Mouse (Mus musculus) heart, adult 8-10 months (tissue): ENCODE measurements around the gene Trpv2. TPM values are rescaled to one million over a fixed set of nuclear protein-coding genes. Genes with fewer than 3 reads are reported as not detected.

ENCODE experiments used
- DNase-seq: peaks from one replicate; pipeline ENCODE4 v3.0.0; 2022; ENCODE audit warnings: low spot score
- total RNA-seq, 4 experiments: library from RNA; stranded (reverse); gene quantifications; 2 replicates each; pipeline ENCODE4 v1.2.4; 2022

The Trpv2 gene
- total RNA-seq, 4 experiments from 2014 or later: 1.6 to 4.1 (median 1.8) TPM

DNA sequence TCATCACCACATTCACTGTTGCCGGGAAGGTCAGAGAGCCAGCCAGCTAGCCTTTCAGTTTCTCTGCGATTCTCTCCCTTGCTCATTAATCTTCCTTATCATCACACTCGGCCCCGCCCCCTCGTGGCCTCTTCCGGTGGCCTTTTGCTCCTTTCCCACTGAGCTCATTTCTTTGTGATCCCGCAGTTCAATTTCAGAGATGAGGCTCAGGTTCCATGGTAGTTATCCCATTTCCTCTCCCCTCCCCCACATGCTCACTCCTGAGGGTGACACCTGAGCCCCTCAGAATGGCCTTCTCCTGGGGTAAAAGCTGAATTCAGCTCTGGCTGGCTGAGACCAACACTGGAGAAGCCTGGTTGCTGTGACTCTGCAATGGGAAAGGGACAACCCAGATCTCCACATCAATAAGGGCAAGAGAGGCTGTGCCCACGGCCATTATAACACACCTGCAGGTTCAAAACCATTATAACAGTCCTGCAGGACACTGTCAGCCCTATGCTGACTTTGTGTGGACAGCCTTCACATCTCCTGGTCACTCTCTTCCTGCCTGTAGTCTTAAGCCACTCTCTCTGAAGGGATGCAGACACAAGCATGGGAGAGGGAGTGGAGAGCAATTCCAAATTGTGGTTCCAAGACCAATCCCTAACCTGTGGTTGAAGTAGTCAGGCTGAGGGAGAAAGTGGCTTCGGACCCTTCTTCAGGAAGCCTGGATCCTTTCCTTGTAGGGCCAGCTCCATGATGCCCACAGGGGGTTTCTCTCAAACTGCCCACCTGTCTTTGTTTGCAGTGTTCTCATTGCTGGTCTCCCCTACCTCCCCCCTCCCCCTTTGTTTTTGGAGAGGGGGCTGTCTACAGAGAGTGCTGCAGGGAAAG is 55.3 kb downstream of the Trpv2 start:
- DNase-seq: no peak

DNA sequence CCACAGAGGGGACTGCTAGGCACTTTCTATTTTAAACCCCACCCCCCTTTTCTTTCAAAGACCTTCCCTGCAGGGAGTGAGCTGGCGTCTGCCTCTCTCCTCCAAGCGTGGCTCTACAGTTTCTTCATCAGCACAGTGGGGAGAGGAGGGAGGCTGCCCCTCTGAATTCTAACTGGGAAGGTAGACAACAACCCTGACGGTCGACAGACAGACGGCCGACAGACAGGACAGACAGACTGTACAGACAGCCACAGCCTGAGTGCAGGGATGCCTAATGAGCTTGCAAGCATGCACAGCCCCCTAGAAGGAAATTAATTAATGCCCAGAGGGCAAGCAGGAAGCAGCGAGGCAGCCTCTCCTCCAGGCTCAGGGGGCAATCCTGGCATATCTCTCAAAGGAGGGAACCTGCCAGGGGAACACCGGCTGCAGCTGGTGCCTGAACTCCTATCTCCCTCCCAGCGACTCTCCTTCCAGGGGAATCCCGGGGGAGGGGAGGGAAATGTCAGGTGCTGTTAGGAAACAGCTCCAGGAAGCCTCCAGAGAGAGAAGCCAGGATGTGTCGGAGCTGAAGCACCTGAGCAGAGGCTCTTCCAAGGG is 56.0 kb downstream of the Trpv2 start:
- no peak for DNase-seq

DNA sequence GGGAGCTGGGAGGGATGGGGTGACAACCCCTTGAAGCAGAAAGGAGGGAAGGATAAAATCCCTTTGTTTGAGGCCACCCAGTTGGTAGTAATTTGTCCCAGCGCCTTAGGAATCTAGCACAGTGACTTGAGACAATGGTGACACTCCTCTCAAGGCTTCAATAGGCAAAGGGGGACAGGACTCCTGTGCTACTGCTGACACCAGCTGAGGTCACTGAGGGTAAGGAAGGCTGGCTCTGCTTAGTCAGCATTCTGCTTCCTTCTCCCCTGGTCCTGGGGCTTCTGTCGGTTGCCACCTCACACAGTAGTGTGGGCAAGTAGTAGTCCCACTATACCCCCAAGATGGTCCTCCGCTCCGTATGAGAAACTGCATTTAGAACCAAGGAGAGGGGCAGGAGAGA is 56.9 kb downstream of the Trpv2 start:
- DNase-seq: no peak

DNA sequence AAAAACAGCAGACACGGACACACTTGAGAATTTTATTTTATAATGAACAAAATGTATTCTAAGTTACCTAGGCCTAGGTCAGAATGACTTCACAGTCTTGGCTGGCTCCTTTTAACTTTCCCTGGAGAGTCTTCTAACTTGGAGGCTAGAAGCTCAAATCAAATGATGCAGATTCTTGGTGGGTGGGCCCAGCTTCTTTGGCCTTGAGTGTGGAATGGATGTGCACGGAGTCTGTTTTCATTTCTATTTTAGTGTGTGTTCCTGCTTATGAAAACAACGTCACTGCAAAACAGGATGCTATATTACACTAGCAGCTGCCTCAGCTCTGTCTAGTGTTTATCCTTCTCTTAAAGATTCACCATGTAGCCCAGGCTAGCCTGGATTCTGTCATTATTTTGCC is 61.1 kb downstream of the Trpv2 start:
- DNase-seq: no peak

DNA sequence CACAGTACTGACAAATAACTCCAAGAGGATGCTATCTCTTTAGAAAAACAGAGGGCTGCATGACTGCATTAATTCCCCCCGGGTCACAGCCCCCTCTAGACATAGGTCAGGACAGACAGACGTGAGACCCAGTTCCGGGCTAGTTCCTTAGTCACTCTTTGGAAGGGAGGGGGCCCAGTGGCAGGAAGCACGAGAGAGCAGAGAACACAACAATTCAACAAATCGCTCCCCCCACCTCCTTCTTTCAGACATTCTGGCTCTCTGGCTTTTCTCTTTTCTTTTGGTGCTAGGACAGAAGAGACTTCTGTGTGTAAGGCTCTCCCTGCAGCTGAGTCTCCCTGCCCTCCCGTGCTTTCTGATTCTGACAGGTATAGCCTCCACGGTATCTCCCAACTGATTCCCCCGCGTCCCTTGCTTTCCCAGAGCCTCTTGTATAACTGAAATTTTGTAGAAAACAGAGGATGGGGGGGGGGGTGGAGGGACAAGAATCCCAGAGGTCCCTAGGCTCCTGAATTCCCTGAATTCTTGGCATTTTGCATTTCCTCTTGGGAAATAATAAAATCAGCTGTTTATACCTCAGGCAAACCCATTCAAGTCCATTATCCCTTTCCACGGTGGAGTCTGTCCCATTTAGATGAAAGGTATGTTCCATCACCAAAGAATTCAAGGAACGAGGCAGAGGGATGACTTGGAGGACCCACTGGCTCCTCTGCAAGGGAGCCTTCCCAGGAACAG is 62.0 kb downstream of the Trpv2 start:
- no peak for DNase-seq

DNA sequence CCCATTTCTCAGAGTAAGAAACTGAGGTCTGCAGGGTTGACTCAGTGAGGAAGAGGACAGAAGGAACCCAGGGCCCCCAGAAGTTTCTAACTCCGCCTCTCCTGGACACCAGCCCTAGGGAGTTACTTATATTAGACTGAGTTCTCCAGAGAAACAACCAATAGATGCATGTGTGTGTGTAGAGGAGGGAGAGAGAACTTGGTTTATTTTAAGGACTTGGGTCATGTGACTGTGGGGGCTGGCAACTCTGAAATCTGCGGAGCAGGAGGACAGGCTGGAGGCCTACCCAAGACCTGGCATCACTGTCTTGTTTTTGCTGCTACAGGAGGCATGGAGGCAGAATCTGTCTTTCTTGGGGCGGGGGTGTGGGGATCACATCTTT is 62.5 kb downstream of the Trpv2 start:
- DNase-seq: peak; percentile 58

DNA sequence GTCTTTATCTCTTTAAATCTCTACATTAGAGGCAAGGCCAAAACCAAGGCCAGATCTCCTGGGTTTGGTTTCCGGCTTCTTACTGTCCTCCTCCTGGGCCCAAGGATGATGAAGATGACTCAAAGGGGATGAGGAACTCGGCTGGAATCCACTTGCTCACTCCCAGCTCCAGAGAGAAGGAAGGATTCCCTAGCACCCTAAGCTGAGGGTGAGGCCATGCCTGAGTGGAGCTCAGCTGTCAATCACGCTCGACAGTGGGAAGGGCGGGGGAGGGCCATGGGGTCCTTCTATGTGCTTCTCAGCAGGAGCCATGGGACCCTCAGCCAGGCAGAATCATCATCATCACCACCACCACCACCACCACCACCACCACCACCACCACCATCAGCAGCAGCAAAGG is 63.1 kb downstream of the Trpv2 start:
- no peak for DNase-seq

DNA sequence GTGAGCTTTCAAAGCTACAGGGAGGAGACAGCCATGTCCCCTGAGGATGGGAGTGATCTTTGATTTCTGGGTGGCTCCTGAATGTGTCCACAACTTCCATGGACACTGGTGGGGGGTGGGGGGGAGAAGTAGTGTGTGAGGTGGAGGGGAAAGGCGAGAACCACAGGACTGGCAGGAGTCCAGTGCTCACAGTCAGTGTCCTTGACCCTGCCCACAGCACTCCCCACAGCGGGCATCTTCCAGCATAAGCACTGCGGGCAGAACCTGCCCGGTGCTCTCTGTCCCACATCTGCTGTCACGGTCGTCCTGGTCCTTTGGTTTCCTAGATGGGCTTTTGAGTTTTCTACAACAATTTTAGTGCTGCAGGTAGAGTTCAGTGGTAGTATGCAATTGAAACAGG is 63.5 kb downstream of the Trpv2 start:
- DNase-seq: no peak

DNA sequence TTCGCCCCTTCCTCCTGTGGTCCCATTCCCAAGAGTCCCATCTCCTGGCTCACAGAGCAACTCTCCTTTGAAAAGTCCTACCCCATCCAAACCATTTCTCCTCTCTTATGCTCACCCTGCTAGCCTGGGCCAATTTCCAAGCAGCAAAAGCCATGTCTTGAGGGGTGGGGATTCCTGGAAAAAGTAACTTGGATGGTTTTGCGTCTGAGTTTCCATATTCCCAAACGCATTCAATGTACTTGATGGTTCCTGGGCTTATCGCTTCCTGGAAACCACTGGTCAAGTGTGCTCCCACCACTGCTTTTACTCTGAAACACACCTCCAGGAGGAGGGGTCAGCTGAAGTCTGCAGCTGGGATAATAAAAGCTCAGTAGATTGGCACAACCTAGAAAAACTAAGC is 64.1 kb downstream of the Trpv2 start:
- DNase-seq: no peak

DNA sequence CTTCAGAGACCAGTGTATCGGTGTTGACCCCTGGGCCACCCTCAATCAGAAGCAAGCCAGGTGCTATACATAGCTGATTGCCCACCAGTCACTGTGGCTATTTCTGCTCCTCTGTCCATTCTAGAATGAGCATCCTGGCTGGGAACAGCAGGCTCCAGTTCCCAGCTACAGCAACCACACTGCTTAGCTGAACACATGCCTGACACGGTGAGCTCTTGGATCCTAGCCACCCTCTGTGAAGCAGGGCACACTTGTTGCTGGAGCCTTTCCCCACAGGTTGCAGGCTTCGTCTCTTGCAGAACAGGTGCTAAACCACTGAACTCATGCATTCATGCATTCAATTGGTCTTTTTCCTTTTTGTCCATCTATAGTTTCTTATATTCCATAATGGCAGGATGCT is 66.1 kb downstream of the Trpv2 start:
- DNase-seq: no peak

DNA sequence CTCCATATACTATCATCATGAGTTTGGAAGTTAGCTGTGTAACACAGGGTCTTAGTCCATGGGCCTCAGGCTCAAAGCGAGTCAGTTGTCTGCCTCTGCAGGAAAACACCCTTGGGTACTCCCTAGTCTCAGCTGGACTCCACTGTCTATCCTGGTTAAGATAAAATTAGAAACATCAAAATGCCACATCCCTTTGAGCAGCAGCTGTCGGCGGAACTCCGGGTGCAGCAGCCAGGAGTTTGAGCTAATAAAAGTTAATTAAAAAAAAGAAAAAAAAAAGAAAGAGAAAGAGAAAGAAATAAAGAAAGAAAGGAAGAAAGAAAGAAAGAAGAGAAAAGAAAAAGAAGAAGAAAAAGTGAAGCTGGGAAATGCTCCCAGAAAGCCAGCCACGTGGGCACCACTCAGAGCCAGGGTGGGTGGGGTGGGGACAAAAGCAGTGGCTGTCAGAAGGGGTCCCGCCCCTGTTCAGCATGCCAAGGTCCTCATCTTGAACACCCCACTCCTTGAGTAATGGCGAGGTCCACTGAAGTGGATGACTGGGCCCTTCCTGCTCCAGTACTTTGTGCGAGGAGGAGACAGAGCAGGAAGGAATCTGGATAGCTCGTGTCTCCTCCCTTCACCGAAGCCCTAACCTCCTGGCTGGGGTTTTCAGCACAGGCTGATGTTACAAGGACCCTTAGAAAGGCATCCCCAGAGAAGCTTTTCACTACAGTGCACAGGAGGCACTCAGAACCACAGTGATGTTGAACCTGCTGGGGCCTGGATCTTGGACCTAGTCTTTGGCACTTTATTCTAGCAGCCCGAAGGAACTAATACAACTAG is 67.9 kb downstream of the Trpv2 start:
- DNase-seq: no peak

DNA sequence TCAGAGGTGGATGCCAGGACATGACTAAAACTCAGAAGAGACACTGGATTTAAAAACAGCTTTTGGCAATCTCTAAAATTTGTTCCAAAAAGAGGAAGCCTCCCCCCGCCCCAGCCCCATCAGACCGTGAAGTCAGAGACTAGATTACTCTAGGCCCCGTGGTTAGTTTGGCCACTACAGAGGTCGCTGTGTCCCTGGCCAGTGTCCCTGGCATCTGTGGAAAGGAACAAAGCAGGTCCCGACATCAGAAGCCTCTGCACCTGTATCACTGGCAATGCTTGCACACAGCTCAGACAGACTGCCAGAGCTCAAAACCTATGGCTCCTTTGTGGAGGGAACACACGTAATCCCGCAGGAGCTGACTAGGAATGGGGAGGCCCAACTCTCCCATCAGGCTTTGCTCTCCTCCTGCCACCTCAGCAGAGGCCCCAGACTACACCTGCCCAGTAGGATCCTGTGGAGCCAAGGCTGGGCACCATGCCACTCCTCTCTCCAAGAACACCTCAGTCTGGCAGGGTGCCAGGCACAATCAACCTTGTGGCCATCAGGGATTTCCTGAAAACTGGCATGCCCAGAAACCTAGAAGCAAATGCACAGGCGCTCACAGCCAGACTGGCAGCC is 68.8 kb downstream of the Trpv2 start:
- no peak for DNase-seq

DNA sequence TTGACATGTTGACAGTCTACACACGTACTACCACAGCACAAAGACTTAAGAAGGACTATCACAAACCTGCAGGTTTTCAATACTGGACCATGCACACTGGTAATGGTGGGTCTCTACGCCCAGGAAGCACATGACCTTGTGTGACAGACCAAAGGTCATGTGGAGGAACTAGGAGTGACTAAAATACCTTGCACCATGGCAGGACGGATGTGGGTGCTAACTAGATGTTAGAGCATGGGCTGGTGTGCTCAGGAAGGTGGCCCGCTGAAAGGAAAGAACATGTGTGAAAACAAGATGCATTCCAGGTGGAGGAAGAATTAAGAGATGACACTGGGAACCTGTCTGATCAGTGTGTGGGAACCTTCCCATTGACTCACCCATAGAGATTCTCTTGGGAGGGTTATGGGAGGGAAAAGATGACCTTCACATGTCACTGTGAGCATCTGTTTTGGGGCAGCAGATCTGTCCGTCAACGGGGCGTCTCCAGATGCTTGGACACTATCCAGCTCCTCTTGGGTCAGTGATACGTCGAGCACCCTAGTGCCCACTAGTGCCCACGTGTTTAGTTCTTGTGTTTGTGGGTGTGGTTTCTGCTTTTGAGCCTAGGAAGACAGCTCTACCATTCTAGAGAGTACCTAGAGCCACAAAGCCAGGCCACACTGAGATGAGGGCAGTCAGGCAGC is 69.5 kb downstream of the Trpv2 start:
- no peak for DNase-seq

DNA sequence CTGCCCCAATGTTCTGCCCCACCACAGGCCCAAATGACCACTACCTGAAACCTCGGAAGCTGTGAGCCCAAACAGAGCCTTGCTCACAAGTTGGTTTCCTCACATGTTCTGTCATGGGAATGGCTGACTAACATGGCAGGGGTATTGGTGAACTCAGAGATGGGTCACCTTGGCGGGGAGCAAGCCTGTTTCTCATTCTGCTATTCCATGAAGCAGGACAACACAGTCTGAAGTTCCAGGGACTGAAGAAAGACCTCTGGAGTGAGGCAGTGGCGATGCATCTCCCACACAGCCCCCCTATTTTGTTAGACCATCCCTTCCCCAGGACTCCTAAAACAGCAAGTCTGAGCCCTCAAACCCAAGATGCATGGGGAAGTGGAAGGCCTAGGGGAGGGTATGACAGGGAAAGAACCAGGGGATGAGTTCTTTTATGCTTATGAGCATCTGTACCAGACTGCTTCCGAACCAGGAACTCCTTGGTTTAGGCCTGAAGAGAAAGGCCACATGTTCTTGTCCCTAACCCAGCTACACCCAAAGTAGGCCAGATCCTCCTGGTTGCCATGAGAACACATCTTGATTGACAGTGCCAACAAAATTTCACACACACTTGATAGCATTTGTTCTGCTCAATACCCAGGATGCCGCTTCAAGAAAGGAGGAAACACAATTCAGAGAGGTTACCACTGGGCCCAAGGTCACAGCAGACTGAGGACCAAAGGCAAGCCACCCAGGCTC is 70.5 kb downstream of the Trpv2 start:
- no peak for DNase-seq

DNA sequence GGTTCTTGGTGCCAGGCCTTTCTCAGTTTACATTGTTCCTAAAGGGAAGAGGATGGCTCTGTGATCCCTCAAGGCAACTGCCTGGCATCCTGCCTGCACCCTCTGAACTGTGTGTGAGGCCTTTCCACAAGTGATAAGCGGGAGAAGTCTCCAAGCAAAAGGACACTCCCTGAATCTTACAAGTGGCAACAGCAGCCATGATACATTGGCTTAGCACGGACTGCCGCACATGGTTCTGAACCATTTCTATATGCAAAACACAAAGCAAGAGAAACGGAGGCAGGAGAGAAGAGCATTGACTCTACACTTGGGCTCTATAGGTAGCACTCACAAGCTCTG is 71.0 kb downstream of the Trpv2 start:
- no peak for DNase-seq

DNA sequence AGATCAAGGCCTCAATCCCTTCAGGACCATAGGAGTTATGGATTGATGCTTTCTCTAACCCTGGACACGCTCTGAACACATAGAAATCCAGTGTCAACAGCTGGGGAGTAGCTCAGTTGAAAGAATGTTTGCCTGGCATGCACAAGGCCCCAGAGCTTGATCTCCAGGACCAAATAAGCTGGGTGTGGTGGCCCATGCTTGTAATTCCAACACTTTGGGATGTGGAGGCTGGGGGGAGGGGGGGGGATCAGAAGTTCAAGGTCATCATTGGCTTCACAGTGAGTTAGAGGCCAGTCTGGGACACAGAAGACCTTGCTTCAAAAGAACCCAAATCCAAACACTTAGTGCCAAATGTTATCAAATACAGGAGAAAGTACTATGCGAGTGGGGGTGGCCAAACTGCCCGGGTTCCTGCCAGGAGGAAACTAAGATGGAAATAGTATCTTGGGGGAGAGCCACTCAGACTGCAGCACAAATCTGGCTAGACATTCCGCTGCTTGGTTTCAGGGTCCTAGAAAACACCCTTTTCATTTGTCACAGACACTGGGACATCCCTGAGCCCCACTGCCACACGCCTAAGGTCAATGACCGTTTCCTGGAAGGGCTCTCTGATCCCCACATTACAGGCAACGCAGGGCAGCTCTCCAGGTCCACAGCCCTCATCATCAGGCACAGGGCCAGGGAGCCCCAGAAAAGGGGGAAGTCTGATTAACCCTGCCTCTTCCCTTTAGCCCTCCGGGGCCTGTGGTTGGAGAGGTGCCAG is 71.6 kb downstream of the Trpv2 start:
- DNase-seq: no peak

DNA sequence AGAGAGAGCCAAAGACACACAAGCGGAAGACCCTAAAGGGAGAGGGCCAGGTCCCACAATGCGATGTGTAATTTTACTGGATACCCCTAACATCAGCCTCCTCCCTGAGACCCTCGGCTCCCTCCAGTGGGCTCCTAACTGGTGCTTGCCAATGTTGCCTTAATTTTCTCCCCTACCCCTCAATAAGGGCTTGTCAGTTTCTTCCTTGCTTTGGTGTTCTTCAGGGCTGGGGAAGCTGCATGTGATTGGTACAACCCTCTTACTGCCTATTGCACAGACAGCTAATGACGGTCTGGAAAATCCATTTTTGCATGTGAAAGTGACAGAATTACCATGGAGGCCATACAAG is 72.2 kb downstream of the Trpv2 start:
- DNase-seq: no peak

DNA sequence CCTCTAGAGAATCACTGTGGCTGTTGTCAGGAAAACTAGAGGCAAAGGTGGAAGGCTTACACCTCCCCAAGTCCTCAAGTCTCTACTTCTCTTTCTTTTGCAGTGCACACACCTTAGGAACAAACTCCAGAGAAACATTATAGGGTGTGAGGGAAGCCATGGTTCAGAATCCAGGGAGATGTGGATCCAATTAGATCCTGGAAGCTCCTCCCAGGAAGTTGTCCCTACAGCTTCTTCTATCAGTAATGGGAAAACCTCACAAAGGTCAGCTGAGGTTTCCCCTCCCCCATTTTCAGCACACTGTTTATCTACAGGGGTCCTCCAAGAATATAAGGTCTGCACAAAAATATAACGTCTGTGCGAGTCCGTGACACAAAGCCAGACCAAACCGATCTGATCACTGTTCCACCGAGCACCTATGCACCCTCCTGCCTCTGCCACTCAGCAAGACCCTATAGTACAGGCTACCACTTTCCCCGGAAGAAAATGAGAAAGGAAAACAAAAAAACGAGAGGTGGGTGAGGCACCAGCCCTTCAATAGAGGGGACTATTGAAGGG is 72.8 kb downstream of the Trpv2 start:
- DNase-seq: no peak
